Mouse (Mus musculus): ENCODE measurements around the gene Ace3.

Gene Ace3

DNA sequence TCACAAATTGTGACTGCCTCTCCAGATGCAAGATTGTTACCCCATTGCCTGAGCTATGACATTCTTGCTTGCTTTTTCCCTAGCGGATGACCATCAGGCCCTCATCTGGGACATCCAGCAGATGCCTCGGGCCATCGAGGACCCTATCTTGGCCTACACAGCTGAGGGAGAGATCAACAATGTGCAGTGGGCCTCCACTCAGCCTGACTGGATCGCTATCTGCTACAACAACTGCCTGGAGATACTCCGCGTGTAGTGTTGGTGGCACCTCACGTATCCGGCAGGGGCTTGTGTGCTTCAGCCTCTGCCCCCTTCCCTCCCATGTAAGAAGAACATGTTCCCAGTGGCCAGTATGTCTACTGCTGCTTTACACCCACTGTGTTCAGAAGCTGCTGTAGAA, 60.1 kb downstream of the Ace3 start:
- H3K4me3 ChIP-seq (replicated peaks; ENCODE audit: low read length), result no peak overlapping the region
- H3K9me3 ChIP-seq (ENCODE audit: low read length), result no peaks in the 10 kb centered on the region
- H3K27me3 ChIP-seq (ENCODE audit: insufficient read depth, low read length), result no peaks in the 10 kb centered on the region
- peaks cover 13% of the 10 kb centered on the region for H3K4me1 ChIP-seq (replicated peaks; ENCODE audit: low read depth, low read length)
- TF ChIP-seq POU5F1 (IDR thresholded peaks at IDR 0.05; ENCODE audit: borderline replicate concordance, low read length) (no peak), CTCF (conservative IDR thresholded peaks at IDR 0.05; ENCODE audit: low read length) (no peak), NANOG (IDR thresholded peaks at IDR 0.05; ENCODE audit: borderline replicate concordance, low read length) (no peak)
- peaks cover 100% of the 10 kb centered on the region for H3K36me3 ChIP-seq (ENCODE audit: insufficient read depth, low read length)
